Mouse (Mus musculus) brain, adult 2 months (tissue): Measurements from ENCODE around the gene Ofcc1.
A peak's percentile ranks its signal among the peaks of the same experiment; 100 is the strongest.

Experiments used
- DNase-seq: peaks from one replicate; pipeline ENCODE4 v3.0.0; 2011; ENCODE audit warnings: low read depth, low spot score

Gene Ofcc1

GRCm38 (mm10) chr13:40000236-40000635, 361.0 kb downstream of the Ofcc1 start:
- DNase-seq = no peak

GRCm38 (mm10) chr13:39997901-39998300, 363.3 kb downstream of the Ofcc1 start:
- DNase-seq = no peak

- DNase-seq = no peak
Measured at GRCm38 (mm10) chr13:39979294-39980061, 381.8 kb downstream of the Ofcc1 start.

GRCm38 (mm10) chr13:39968349-39969016, 392.8 kb downstream of the Ofcc1 start:
- no peak for DNase-seq

- peak; percentile 11 for DNase-seq
Measured at GRCm38 (mm10) chr13:39957226-39957625, 404.0 kb downstream of the Ofcc1 start.

GRCm38 (mm10) chr13:39956017-39956416, 405.2 kb downstream of the Ofcc1 start:
- DNase-seq = no peak
